Mouse (Mus musculus) forebrain, embryonic 13.5 days (tissue): ENCODE results near the gene Sobp. TPM values are rescaled to one million over a fixed set of nuclear protein-coding genes. Genes with fewer than 3 reads are reported as not detected.
A peak's percentile ranks its signal among the peaks of the same experiment; 100 is the strongest.

Experiments
- ATAC-seq: fragments of 200-750 bp; cut with Nextera tagmentation; 2 replicates; pipeline ENCODE4 v1.8.0; 2017
- H3K27ac ChIP-seq: fragments of 300-500 bp; sonication (generic); 2 replicates; pipeline ENCODE4 v1.5.1; 2015; ENCODE audit warnings: inconsistent platforms, mild to moderate bottlenecking, moderate library complexity
- H3K27me3 ChIP-seq: fragments of 300-500 bp; sonication (generic); 2 replicates; pipeline ENCODE4 v1.6.1; 2015; ENCODE audit warnings: mild to moderate bottlenecking, inconsistent platforms
- H3K36me3 ChIP-seq: fragments of 300-500 bp; sonication (generic); 2 replicates; pipeline ENCODE4 v1.6.1; 2015; ENCODE audit warnings: mild to moderate bottlenecking, inconsistent platforms; ENCODE audit not compliant: poor library complexity, severe bottlenecking
- H3K4me1 ChIP-seq: fragments of 300-500 bp; sonication (generic); 2 replicates; pipeline ENCODE4 v1.6.1; 2015; ENCODE audit warnings: inconsistent platforms
- H3K4me2 ChIP-seq: fragments of 300-500 bp; sonication (generic); 2 replicates; pipeline ENCODE4 v1.6.1; 2015; ENCODE audit warnings: inconsistent platforms, mild to moderate bottlenecking, moderate library complexity
- H3K4me3 ChIP-seq: fragments of 300-500 bp; sonication (generic); 2 replicates; pipeline ENCODE4 v1.5.1; 2015; ENCODE audit warnings: mild to moderate bottlenecking, inconsistent platforms
- H3K9ac ChIP-seq: fragments of 300-500 bp; sonication (generic); 2 replicates; pipeline ENCODE4 v1.6.1; 2015; ENCODE audit warnings: mild to moderate bottlenecking, inconsistent platforms
- H3K9me3 ChIP-seq: fragments of 300-500 bp; sonication (generic); replicated peaks from 2 replicates; pipeline ENCODE4 v1.6.1; 2016; ENCODE audit warnings: inconsistent platforms
- WGBS: fragments of 180-500 bp; shearing (Covaris S2); methylation state at CpG from one replicate; pipeline ENCODE4 v1.1.7; 2015; 5-methylcytosine and 5-hydroxymethylcytosine counted together
- polyA plus RNA-seq: library from polyadenylated mRNA; unstranded; fragments of >200 nt; fragmentation: Nextera tagmentation; extraction: Ambion mirVana; gene quantifications from 2 replicates; pipeline ENCODE4 v1.2.1, GENCODE M21; 2015

The Sobp gene
- polyA plus RNA-seq, 1 experiment from 2014 or later, result 9.3 TPM

- no peaks in the 10 kb centered on the region for H3K4me1 ChIP-seq
- no peak overlapping the region for H3K4me2 ChIP-seq
- H3K9ac ChIP-seq, result no peak overlapping the region
- no peak overlapping the region for H3K27ac ChIP-seq
- H3K9me3 ChIP-seq, result no peaks in the 10 kb centered on the region
- peak; percentile 43; the same call in 1 of the 2 replicates for ATAC-seq
- H3K4me3 ChIP-seq, result no peak overlapping the region
- 64% methylated on average over 7 of the region's 7 CpGs for WGBS
- H3K27me3 ChIP-seq, result no peaks in the 10 kb centered on the region
- no peaks in the 10 kb centered on the region for H3K36me3 ChIP-seq
Measured at GRCm38 (mm10) chr10:42980999-42981757, 193.2 kb downstream of the Sobp start.

- H3K36me3 ChIP-seq, result no peaks in the 10 kb centered on the region
- H3K4me1 ChIP-seq, result no peaks in the 10 kb centered on the region
- WGBS, result 58% methylated on average over 3 of the region's 3 CpGs
- no peaks in the 10 kb centered on the region for H3K9me3 ChIP-seq
- no peak overlapping the region for H3K4me2 ChIP-seq
- no peak overlapping the region for H3K9ac ChIP-seq
- H3K27me3 ChIP-seq, result no peaks in the 10 kb centered on the region
- no peak overlapping the region for H3K27ac ChIP-seq
- H3K4me3 ChIP-seq, result no peak overlapping the region
- no peak for ATAC-seq
Measured at GRCm38 (mm10) chr10:42978346-42978745, 196.0 kb downstream of the Sobp start.

GRCm38 (mm10) chr10:42976577-42976976 lies 197.8 kb downstream of the Sobp start:
- ATAC-seq, result no peak
- Histone ChIP-seq H3K27me3 (no peaks in the 10 kb centered on the region), H3K27ac (no peak overlapping the region), H3K4me1 (no peaks in the 10 kb centered on the region), H3K4me3 (no peak overlapping the region), H3K9ac (no peak overlapping the region), H3K9me3 (no peaks in the 10 kb centered on the region), H3K4me2 (no peak overlapping the region), H3K36me3 (no peaks in the 10 kb centered on the region)
- WGBS, result 87% methylated on average over 6 of the region's 6 CpGs

DNA sequence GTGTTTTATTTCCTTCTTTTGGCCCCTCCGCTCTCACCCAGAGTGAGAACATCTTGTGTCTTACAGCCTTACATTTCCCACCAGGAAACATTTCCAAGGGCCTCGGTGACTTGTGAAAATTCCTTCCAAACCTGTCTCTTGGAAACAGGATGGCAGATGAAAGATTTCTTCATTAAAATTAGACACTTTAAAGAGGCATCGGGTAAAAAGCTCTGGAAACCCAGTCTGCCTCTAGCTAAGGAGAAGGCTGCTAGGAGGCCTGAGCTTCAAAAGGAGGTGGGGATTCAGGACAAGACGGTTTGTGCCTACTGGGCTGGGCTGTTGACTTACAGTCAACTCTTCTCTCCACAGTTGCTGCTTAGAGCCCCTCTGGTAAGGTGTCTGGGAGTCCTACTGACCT lies 200.8 kb downstream of the Sobp start:
- H3K27ac ChIP-seq, result no peak overlapping the region
- 62% methylated on average over 4 of the region's 4 CpGs for WGBS
- no peaks in the 10 kb centered on the region for H3K36me3 ChIP-seq
- no peak overlapping the region for H3K4me3 ChIP-seq
- H3K9me3 ChIP-seq, result no peaks in the 10 kb centered on the region
- H3K4me2 ChIP-seq, result no peak overlapping the region
- H3K27me3 ChIP-seq, result no peaks in the 10 kb centered on the region
- peaks cover 22% of the 10 kb centered on the region for H3K4me1 ChIP-seq
- no peak for ATAC-seq
- no peak overlapping the region for H3K9ac ChIP-seq

DNA sequence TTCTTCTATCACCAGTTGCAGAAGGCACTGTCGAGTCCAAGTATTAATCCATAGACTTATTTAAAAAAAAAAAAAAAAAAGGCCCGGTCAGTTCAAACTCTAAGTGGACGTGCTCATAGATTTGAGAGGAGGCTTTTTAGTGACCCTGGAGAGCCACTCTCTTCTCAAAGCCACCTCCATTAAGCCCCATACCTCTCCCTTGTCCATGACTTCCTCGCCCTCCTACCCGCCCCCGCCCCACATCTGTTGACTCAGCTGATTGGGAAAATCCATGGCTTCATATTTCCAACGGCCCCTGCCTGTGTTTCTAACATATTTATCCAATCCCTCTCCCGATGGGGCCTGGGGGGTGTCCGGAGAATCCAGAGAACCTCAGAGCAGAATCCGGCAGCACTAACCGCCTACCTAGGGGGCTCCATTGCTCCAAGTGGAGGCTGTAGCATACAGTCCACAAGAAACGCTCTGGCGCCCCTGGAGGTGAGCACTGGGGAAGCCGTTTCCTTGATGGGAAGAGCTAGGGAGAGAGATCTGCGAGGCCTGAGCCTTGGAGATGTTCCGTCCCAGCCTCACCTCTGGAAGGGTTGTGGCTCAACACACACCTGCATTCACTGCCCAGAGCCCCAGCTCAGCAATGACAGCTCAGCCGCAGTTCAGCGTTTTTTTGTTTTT lies 201.7 kb downstream of the Sobp start:
- H3K4me1 ChIP-seq, result peaks cover 25% of the 10 kb centered on the region
- no peak overlapping the region for H3K4me3 ChIP-seq
- H3K27ac ChIP-seq, result no peak overlapping the region
- H3K9ac ChIP-seq, result no peak overlapping the region
- WGBS, result 31% methylated on average over 18 of the region's 18 CpGs
- H3K4me2 ChIP-seq, result no peak overlapping the region
- H3K27me3 ChIP-seq, result no peaks in the 10 kb centered on the region
- H3K9me3 ChIP-seq, result no peaks in the 10 kb centered on the region
- ATAC-seq, result peak; percentile 89
- no peaks in the 10 kb centered on the region for H3K36me3 ChIP-seq

GRCm38 (mm10) chr10:42968332-42968731 lies 206.0 kb downstream of the Sobp start:
- H3K4me2 ChIP-seq, result no peak overlapping the region
- peaks cover 25% of the 10 kb centered on the region for H3K4me1 ChIP-seq
- H3K4me3 ChIP-seq, result no peak overlapping the region
- ATAC-seq, result no peak; the same call in 1 of the 2 replicates
- no peaks in the 10 kb centered on the region for H3K9me3 ChIP-seq
- WGBS, result 2% methylated on average over 2 of the region's 2 CpGs
- H3K9ac ChIP-seq, result no peak overlapping the region
- H3K36me3 ChIP-seq, result no peaks in the 10 kb centered on the region
- H3K27ac ChIP-seq, result peak overlapping the region; percentile 59; the same call in 1 of the 2 replicates
- no peaks in the 10 kb centered on the region for H3K27me3 ChIP-seq

DNA sequence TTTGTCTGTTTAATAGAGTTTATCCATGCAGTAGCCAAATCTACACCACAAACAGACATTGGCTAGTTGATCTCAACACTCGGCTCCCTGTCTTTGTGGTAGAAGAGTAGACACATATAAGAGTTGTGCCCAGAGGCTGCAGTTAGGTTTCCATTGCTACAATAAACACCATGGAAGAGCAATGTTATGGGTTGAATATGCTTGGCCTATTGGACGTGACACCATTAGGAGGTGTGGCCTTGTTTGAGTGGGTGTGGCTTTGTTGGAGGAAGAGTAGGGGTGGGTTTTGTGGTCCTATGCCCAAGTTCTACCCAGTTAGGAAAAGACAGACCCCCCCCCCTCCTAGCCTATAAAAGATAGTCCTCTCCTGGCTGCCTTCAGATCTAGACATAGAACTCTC lies 211.3 kb downstream of the Sobp start:
- WGBS, result 94% methylated on average over 2 of the region's 2 CpGs
- H3K4me1 ChIP-seq, result peaks cover 8% of the 10 kb centered on the region
- no peak for ATAC-seq
- H3K27ac ChIP-seq, result no peak overlapping the region
- H3K36me3 ChIP-seq, result no peaks in the 10 kb centered on the region
- no peak overlapping the region for H3K9ac ChIP-seq
- no peaks in the 10 kb centered on the region for H3K9me3 ChIP-seq
- no peak overlapping the region for H3K4me3 ChIP-seq
- no peaks in the 10 kb centered on the region for H3K27me3 ChIP-seq
- H3K4me2 ChIP-seq, result no peak overlapping the region

GRCm38 (mm10) chr10:42962655-42963054 lies 211.7 kb downstream of the Sobp start:
- H3K9ac ChIP-seq, result no peak overlapping the region
- ATAC-seq, result no peak
- no peaks in the 10 kb centered on the region for H3K9me3 ChIP-seq
- H3K36me3 ChIP-seq, result no peaks in the 10 kb centered on the region
- H3K4me3 ChIP-seq, result no peak overlapping the region
- H3K4me2 ChIP-seq, result no peak overlapping the region
- 92% methylated on average over 13 of the region's 13 CpGs for WGBS
- peaks cover 11% of the 10 kb centered on the region for H3K4me1 ChIP-seq
- no peak overlapping the region for H3K27ac ChIP-seq
- H3K27me3 ChIP-seq, result peaks cover under 1% of the 10 kb centered on the region; the same call in 1 of the 2 replicates

- H3K27me3 ChIP-seq, result peaks cover 5% of the 10 kb centered on the region
- H3K4me3 ChIP-seq, result no peak overlapping the region
- no peaks in the 10 kb centered on the region for H3K36me3 ChIP-seq
- H3K4me2 ChIP-seq, result no peak overlapping the region
- H3K4me1 ChIP-seq, result peaks cover 12% of the 10 kb centered on the region
- no peaks in the 10 kb centered on the region for H3K9me3 ChIP-seq
- H3K27ac ChIP-seq, result no peak overlapping the region
- WGBS, result 82% methylated on average over 6 of the region's 6 CpGs
- no peak for ATAC-seq
- no peak overlapping the region for H3K9ac ChIP-seq
Measured at GRCm38 (mm10) chr10:42962181-42962601, 212.1 kb downstream of the Sobp start.

- H3K27ac ChIP-seq, result no peak overlapping the region
- H3K4me3 ChIP-seq, result no peak overlapping the region
- no peak overlapping the region for H3K4me2 ChIP-seq
- H3K27me3 ChIP-seq, result peaks cover 8% of the 10 kb centered on the region
- peaks cover 12% of the 10 kb centered on the region for H3K4me1 ChIP-seq
- H3K9me3 ChIP-seq, result no peaks in the 10 kb centered on the region
- no peak overlapping the region for H3K9ac ChIP-seq
- no peak for ATAC-seq
- 79% methylated on average over 6 of the region's 6 CpGs for WGBS
- H3K36me3 ChIP-seq, result no peaks in the 10 kb centered on the region
Measured at GRCm38 (mm10) chr10:42961771-42962170, 212.6 kb downstream of the Sobp start.

DNA sequence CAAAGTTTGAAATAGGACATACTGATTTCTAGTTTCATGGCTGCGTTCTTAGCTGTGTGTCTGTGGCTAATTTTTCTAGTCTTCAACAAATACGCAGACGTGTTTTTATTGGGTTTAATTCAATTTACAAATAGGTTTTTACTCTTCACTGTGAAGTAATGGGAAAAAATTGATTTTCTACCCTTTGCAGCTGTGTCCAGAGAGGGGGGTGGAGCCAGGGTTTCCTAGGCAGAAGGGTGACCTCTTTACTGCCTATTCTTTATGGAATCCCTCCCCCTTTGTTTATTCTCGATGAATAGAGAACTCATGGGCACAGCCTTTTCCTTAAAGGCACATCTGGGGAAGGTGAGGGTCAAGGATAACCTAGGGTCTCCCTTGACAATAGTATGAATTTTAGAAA lies 215.6 kb downstream of the Sobp start:
- no peak overlapping the region for H3K27ac ChIP-seq
- no peaks in the 10 kb centered on the region for H3K9me3 ChIP-seq
- 0 out of 2 replicates have a peak overlapping the region, but pooled peaks have one; percentile 37 for H3K4me3 ChIP-seq
- peak overlapping the region; percentile 68; the same call in 1 of the 2 replicates for H3K9ac ChIP-seq
- H3K4me1 ChIP-seq, result peaks cover 12% of the 10 kb centered on the region
- H3K27me3 ChIP-seq, result peaks cover 13% of the 10 kb centered on the region
- 55% methylated on average over 4 of the region's 4 CpGs for WGBS
- H3K36me3 ChIP-seq, result no peaks in the 10 kb centered on the region
- H3K4me2 ChIP-seq, result peak overlapping the region; percentile 63
- ATAC-seq, result 0 out of 2 replicates have a peak, but pooled peaks have one; percentile 6

DNA sequence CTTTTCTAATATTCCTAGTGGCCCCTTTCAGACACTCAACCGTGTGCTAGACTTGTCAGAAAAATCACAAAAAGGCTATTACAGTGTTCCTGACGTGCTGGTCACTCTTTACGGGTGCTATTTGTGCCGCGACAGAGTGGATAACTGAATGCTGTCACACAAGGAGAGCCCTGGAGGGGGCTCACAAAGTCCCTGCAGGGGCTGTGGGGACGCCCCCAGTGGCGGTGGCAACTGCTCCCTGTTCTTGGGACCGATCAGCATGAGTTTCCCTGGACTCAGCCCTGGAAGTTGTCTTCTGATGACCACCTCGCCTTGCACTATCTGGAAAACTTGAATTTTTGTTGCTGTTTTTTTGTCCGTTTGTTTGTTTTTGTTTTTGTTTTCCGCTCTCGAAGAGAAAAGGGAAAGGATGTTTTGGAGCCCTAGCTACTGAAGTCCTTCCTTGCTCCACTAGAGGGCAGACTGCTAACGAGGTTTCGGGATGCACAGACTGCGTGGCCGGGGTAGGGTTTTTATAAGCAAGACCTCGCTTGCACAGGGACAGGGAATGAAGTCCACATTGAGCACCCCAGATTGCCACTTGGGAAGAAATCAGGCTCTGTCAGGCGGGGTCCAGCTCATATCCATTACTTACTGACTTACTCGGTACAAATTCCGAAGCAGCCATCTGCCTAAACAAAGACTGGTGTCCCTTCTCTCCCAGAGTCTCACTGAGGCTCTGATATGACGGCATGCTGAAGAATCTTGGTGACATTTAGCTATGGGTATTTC lies 216.3 kb downstream of the Sobp start:
- H3K4me2 ChIP-seq, result peak overlapping the region; percentile 63
- ATAC-seq, result peak; percentile 91
- H3K36me3 ChIP-seq, result no peaks in the 10 kb centered on the region
- no peak overlapping the region for H3K27ac ChIP-seq
- H3K4me1 ChIP-seq, result peaks cover 12% of the 10 kb centered on the region
- peak overlapping the region; percentile 68 for H3K9ac ChIP-seq
- H3K9me3 ChIP-seq, result no peaks in the 10 kb centered on the region
- peak overlapping the region; percentile 37 for H3K4me3 ChIP-seq
- peaks cover 13% of the 10 kb centered on the region for H3K27me3 ChIP-seq
- WGBS, result 6% methylated on average over 21 of the region's 21 CpGs
